Mouse (Mus musculus): ENCODE results near the gene Eif3l. TPM values are rescaled to one million over a fixed set of nuclear protein-coding genes. Genes with fewer than 3 reads are reported as not detected.

Gene Eif3l
- polyA plus RNA-seq, 1 experiment from 2014 or later: 244 TPM

DNA sequence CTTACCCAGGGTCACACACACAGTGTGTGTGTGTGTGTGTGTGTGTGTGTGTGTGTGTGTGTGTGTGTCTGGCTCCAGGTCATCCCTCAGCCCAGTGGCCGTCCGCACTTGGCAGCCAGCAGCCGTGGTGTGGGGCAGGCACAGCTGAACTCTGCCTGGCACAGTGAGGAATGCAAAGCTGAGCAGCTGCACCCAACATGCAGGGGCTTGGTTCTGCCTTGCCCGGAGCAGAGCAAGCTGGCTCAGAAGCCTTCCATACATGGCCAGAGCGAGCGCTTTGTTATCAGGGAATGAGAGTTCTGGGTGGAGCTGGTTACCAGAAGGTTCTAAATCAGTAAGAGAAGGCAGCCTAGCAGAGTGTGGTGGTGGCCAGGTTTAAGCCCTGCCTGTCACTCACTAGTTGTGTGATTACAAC is 22.6 kb downstream of the Eif3l start:
- Histone ChIP-seq H3K4me2 (peak overlapping the region; percentile 23; the same call in 1 of the 2 replicates), H3K9me3 (no peaks in the 10 kb centered on the region), H3K4me1 (peaks cover 37% of the 10 kb centered on the region), H3K27ac (peak overlapping the region; percentile 83), H3K9ac (0 out of 2 replicates have a peak overlapping the region, but pooled peaks have one; percentile 27), H3K36me3 (peaks cover 37% of the 10 kb centered on the region), H3K4me3 (no peak overlapping the region), H3K27me3 (no peaks in the 10 kb centered on the region)
- ATAC-seq (ENCODE audit: insufficient number of reproducible peaks, insufficient read depth, low FRiP score, low TSS enrichment, low read depth): peak; percentile 28; the same call in 1 of the 2 replicates
- 53% methylated on average over 6 of the region's 6 CpGs for WGBS

DNA sequence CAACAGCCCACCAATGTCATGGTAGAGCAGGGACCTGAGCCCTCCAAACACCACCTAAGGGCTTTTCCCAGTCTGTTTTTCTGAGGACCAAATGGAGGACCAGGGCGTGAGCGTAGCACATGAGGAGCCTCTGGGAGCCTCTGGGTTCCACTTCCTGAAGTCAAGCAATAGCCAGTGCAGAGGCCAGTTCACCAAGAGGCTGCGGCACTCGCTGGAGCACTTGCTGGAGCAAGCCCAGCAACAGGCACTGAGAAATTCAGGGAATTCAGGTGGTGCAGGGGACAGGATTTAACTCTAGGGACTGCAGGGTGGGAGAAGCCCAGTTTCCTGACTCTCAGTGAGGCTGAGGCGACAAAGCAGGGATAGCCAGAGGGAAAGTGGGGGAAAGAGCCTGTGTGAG is 23.2 kb downstream of the Eif3l start:
- WGBS: 64% methylated on average over 5 of the region's 5 CpGs
- peak overlapping the region; percentile 83 for H3K27ac ChIP-seq
- ATAC-seq (ENCODE audit: insufficient number of reproducible peaks, insufficient read depth, low FRiP score, low TSS enrichment, low read depth): no peak

GRCm38 (mm10) chr15:79098868-79099267 is 23.9 kb downstream of the Eif3l start:
- H3K27me3 ChIP-seq: no peaks in the 10 kb centered on the region
- H3K4me3 ChIP-seq: no peak overlapping the region
- WGBS: 57% methylated on average over 7 of the region's 7 CpGs
- no peak for ATAC-seq (ENCODE audit: insufficient number of reproducible peaks, insufficient read depth, low FRiP score, low TSS enrichment, low read depth)
- no peaks in the 10 kb centered on the region for H3K9me3 ChIP-seq
- peak overlapping the region; percentile 83 for H3K27ac ChIP-seq
- H3K4me2 ChIP-seq: no peak overlapping the region
- peaks cover 37% of the 10 kb centered on the region for H3K4me1 ChIP-seq
- H3K36me3 ChIP-seq: peaks cover 25% of the 10 kb centered on the region
- no peak overlapping the region for H3K9ac ChIP-seq

More for the DNA sequence above, 23.2 kb downstream of the Eif3l start:
- peaks cover 31% of the 10 kb centered on the region for H3K36me3 ChIP-seq
- no peak overlapping the region for H3K4me3 ChIP-seq
- no peaks in the 10 kb centered on the region for H3K27me3 ChIP-seq
- no peak overlapping the region for H3K4me2 ChIP-seq
- no peaks in the 10 kb centered on the region for H3K9me3 ChIP-seq
- peaks cover 37% of the 10 kb centered on the region for H3K4me1 ChIP-seq
- H3K9ac ChIP-seq: 0 out of 2 replicates have a peak overlapping the region, but pooled peaks have one; percentile 0

DNA sequence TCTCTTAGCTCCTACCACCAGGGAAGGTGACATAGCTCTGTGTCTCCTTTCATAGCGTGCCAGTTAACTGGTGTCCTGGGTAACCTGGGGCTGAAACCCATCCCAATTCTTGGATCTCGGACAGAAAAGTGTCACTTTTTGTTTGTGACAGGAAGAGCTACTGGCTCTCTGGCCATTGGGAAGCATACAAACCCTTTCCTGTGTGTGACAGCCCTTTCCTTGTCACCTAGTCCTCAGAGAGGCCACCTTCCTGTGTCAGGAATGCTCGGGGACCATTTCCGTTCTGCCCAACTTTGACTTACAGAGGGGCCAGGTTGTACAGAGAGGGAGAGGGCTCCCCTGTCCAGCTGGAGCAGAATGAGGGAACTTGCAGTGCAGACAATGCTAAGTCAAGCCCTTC is 24.5 kb downstream of the Eif3l start:
- no peak for ATAC-seq (ENCODE audit: insufficient number of reproducible peaks, insufficient read depth, low FRiP score, low TSS enrichment, low read depth)
- Histone ChIP-seq H3K36me3 (peaks cover 19% of the 10 kb centered on the region), H3K27me3 (no peaks in the 10 kb centered on the region), H3K4me2 (no peak overlapping the region), H3K4me1 (peaks cover 37% of the 10 kb centered on the region), H3K9ac (no peak overlapping the region), H3K9me3 (no peaks in the 10 kb centered on the region), H3K27ac (peak overlapping the region; percentile 83; the same call in 1 of the 2 replicates), H3K4me3 (no peak overlapping the region)
- 61% methylated on average over 4 of the region's 4 CpGs for WGBS

GRCm38 (mm10) chr15:79100391-79100790 is 25.4 kb downstream of the Eif3l start:
- no peaks in the 10 kb centered on the region for H3K9me3 ChIP-seq
- H3K4me3 ChIP-seq: no peak overlapping the region
- peaks cover 11% of the 10 kb centered on the region for H3K36me3 ChIP-seq
- 0 out of 2 replicates have a peak overlapping the region, but pooled peaks have one; percentile 52 for H3K27ac ChIP-seq
- WGBS: 59% methylated on average over 4 of the region's 4 CpGs
- no peak overlapping the region for H3K4me2 ChIP-seq
- ATAC-seq (ENCODE audit: insufficient number of reproducible peaks, insufficient read depth, low FRiP score, low TSS enrichment, low read depth): no peak
- peaks cover 37% of the 10 kb centered on the region for H3K4me1 ChIP-seq
- no peaks in the 10 kb centered on the region for H3K27me3 ChIP-seq
- no peak overlapping the region for H3K9ac ChIP-seq

- Histone ChIP-seq H3K4me2 (no peak overlapping the region), H3K4me1 (peaks cover 37% of the 10 kb centered on the region), H3K27ac (peak overlapping the region; percentile 52), H3K9ac (0 out of 2 replicates have a peak overlapping the region, but pooled peaks have one; percentile 16), H3K36me3 (peaks cover 1% of the 10 kb centered on the region; the same call in 1 of the 2 replicates), H3K27me3 (no peaks in the 10 kb centered on the region), H3K9me3 (no peaks in the 10 kb centered on the region), H3K4me3 (no peak overlapping the region)
- ATAC-seq (ENCODE audit: insufficient number of reproducible peaks, insufficient read depth, low FRiP score, low TSS enrichment, low read depth): no peak
Observed at GRCm38 (mm10) chr15:79101531-79101930, 26.6 kb downstream of the Eif3l start.

- no peaks in the 10 kb centered on the region for H3K27me3 ChIP-seq
- ATAC-seq (ENCODE audit: insufficient number of reproducible peaks, insufficient read depth, low FRiP score, low TSS enrichment, low read depth): no peak
- no peaks in the 10 kb centered on the region for H3K9me3 ChIP-seq
- H3K4me2 ChIP-seq: no peak overlapping the region
- H3K4me1 ChIP-seq: peaks cover 33% of the 10 kb centered on the region
- no peak overlapping the region for H3K4me3 ChIP-seq
- H3K9ac ChIP-seq: no peak overlapping the region
- no peak overlapping the region for H3K27ac ChIP-seq
- WGBS: 70% methylated on average over 10 of the region's 10 CpGs
- H3K36me3 ChIP-seq: no peaks in the 10 kb centered on the region
Observed at GRCm38 (mm10) chr15:79103264-79103663, 28.3 kb downstream of the Eif3l start.

DNA sequence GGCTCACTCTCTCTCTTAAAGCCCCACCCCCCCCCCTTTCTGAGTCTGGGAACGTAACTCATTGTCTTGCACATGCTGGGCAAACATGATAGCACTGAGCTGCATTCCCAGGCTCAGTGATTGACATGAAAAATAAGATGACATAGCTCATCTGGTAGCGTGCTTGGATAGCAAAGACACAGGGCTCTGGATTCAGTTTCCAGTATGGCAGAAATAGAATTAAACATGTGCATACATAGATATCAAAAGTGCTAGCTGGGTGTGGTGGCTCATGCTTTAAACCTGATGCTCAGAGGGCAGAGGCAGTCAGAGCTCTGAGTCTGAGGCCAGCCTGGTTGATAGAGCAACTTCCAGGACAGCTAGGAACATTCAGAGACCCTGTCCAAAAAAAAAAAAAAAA is 30.8 kb downstream of the Eif3l start:
- H3K27me3 ChIP-seq: no peaks in the 10 kb centered on the region
- H3K36me3 ChIP-seq: 0 out of 2 replicates have a peak, but pooled peaks cover under 1% of the 10 kb centered on the region
- H3K4me2 ChIP-seq: no peak overlapping the region
- H3K9me3 ChIP-seq: no peaks in the 10 kb centered on the region
- peaks cover 35% of the 10 kb centered on the region for H3K4me1 ChIP-seq
- no peak overlapping the region for H3K27ac ChIP-seq
- H3K4me3 ChIP-seq: no peak overlapping the region
- WGBS: 40% methylated on average over 2 of the region's 2 CpGs
- H3K9ac ChIP-seq: no peak overlapping the region
- no peak for ATAC-seq (ENCODE audit: insufficient number of reproducible peaks, insufficient read depth, low FRiP score, low TSS enrichment, low read depth)

DNA sequence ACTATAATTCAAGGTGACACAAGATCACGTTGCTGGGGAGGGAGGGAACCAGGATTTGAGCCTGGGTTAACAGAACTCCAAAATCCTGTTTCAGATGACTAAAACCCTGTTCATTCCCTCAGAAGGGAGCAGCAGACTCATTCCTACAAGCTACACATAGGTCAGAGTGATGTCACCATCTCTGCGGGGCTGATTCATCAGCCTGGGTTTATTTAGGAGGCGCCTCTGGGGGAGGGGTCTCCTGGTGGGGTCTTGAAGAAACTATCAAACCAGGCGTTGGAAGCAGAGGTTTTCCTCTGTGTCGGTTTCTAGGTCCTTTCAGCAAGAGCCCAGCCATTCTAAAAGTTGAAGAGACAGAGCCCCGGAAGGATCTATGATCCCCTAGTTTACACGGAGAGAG is 33.0 kb downstream of the Eif3l start:
- Histone ChIP-seq H3K4me1 (peaks cover 32% of the 10 kb centered on the region), H3K4me3 (peak overlapping the region; percentile 93), H3K9ac (peak overlapping the region; percentile 91), H3K4me2 (peak overlapping the region; percentile 85), H3K36me3 (peaks cover 10% of the 10 kb centered on the region), H3K27me3 (no peaks in the 10 kb centered on the region), H3K27ac (peak overlapping the region; percentile 89), H3K9me3 (no peaks in the 10 kb centered on the region)
- WGBS: 15% methylated on average over 7 of the region's 7 CpGs
- no peak for ATAC-seq (ENCODE audit: insufficient number of reproducible peaks, insufficient read depth, low FRiP score, low TSS enrichment, low read depth)

DNA sequence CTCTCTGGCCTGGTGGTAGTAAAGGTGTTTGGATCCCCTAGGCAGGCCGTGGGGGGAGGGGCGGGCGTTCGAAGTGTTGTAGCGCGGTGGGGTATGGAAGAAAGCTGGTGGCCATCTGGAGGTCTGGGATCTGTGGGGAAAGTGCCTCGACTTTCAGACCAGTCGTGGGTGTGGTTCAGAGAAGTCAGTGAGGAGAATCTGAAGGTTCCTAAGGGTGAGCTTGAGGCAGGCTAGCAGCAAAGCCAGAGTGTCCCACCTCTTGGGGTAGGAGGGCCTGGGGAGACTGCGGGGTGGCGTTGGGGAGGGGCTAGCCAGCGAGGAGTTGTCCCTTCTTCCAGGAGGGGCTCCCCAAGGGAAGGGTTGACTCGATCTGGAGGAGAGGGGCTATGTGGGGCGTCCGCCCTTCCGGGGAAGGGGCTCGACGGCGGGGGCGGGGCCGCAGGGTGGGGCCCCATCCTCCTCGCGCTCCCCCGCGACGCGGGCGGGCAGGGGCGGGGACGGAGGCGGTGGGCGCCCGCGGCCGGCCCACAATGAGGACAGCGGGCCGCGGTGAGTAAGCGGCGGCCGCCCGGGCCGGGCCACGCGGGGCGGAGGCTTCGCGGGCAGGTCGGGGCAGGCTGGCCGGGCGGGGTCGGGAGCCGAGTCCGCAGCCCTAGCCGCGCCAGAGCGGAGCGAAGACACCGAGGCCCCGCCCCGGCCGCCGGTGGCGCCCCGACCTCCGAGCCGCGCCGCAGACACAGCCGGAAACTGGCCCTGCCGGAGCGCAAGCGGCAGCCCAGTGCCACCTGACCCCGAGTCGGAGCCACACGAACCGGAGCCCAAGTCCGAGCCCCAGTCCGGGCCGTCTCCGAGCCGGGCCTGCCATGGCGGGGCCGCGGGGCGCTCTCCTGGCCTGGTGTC is 33.7 kb downstream of the Eif3l start, which contains the start of gene Micall1:
Gene Micall1 (plus strand): TSS at position 478 of the 900 bp plus-strand sequence.
- peak within 1 kb of the TSS; percentile 85 for H3K4me2 ChIP-seq
- WGBS: under 1% methylated on average over 75 of the region's 85 CpGs
- peak within 1 kb of the TSS; percentile 93 for H3K4me3 ChIP-seq
- peak within 1 kb of the TSS; percentile 89 for H3K27ac ChIP-seq
- no peaks in the 10 kb centered on the region for H3K27me3 ChIP-seq
- H3K4me1 ChIP-seq: peaks cover 32% of the 10 kb centered on the region
- ATAC-seq (ENCODE audit: insufficient number of reproducible peaks, insufficient read depth, low FRiP score, low TSS enrichment, low read depth): peak; percentile 68
- peak within 1 kb of the TSS; percentile 91 for H3K9ac ChIP-seq
- peaks cover 16% of the 10 kb centered on the region for H3K36me3 ChIP-seq
- H3K9me3 ChIP-seq: no peaks in the 10 kb centered on the region

- H3K9me3 ChIP-seq: no peaks in the 10 kb centered on the region
- H3K36me3 ChIP-seq: peaks cover 16% of the 10 kb centered on the region
- H3K4me2 ChIP-seq: peak overlapping the region; percentile 85
- peak overlapping the region; percentile 89 for H3K27ac ChIP-seq
- no peaks in the 10 kb centered on the region for H3K27me3 ChIP-seq
- under 1% methylated on average over 46 of the region's 46 CpGs for WGBS
- H3K4me1 ChIP-seq: peaks cover 32% of the 10 kb centered on the region
- ATAC-seq (ENCODE audit: insufficient number of reproducible peaks, insufficient read depth, low FRiP score, low TSS enrichment, low read depth): peak; percentile 23
- H3K9ac ChIP-seq: peak overlapping the region; percentile 91
- H3K4me3 ChIP-seq: peak overlapping the region; percentile 93
Observed at GRCm38 (mm10) chr15:79109321-79109934, 34.4 kb downstream of the Eif3l start.
